Mouse (Mus musculus): ENCODE measurements around the gene Slc7a4. TPM values are rescaled to one million over a fixed set of nuclear protein-coding genes. Genes with fewer than 3 reads are reported as not detected.

Slc7a4 gene
- polyA plus RNA-seq (2015; fragmentation: Illumina TruSeq; extraction: RNeasy Lipid Tissue Mini Kit (QIAGEN cat#74804); ENCODE audit: insufficient read depth, low read depth, low replicate concordance): 13.4 TPM

GRCm38 (mm10) chr16:17583064-17583463 is at the start of gene Slc7a4:
Gene Slc7a4, minus strand, starts transcription at chr16:17583214.

DNA sequence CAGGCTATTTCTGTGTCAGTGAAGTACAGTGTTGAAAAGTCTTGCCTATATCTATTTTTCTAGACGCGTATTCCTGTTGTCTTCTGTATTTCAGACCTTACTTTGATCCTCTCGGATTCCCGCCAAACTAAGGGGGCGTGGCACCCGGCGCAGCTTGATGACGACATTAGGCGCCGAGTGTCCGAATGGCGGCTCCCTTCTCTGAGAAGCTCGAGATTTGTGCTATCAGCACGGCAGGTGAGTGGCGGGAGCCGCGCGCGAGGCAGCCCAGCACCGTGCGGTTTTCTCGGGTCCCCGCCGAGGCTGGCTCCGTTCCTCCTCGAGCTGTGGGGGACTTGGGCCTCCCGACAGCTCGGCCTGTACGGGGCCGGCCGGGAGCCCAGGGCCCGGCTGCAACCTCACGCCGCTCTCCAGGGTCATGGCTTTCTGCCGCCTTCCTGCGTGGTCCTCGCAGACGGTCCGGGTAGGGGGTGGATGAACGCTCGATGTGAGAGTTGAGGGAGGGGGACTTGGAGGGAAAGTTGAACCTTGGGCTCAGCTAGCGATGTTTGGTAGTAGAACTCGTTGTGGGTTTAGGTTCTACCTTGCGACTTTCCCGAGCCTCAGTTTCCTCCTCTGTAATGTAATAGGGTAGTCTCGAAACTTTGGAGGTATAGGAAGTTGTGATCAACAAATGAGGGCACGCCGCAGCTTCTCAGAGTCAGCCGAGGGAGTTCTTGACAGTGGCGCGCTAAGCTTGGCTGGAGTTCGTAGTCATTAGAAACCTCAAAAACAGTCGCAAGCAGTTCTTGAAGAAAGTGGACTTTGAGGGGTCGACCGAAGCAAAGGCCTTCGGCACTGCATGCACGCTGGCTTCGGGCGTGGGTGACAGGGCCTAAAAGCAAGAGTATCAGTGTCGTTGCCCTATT is 36.4 kb upstream of the Slc7a4 start, which contains the start of gene Smpd4:
Gene Smpd4, plus strand, starts transcription at position 157 of the 908 bp plus-strand sequence.

DNA sequence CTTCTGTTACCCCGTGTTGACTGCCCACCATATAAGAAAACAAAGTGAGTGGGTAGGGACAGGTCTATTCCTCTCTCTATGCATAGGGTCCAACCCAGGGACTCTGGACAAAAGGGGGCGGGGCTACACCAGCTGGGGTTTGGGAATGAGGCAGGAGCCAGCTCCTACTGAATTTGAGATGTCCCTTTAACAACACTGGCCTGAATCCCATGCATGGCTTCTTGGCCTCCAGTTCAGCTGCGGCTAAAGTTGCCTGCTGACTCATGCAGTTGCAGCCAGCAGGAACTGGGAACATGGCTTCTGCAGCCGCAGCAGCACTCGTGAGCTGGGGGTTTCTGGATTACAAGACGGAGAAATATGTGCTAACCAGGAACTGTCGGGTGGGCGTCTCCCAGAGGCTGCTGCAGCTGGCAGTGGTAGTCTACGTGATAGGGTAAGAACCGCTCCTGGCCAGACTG is 21.2 kb downstream of the Slc7a4 start, which contains the start of gene P2rx6:
Gene P2rx6, plus strand, starts transcription at position 135 of the 458 bp plus-strand sequence.

DNA sequence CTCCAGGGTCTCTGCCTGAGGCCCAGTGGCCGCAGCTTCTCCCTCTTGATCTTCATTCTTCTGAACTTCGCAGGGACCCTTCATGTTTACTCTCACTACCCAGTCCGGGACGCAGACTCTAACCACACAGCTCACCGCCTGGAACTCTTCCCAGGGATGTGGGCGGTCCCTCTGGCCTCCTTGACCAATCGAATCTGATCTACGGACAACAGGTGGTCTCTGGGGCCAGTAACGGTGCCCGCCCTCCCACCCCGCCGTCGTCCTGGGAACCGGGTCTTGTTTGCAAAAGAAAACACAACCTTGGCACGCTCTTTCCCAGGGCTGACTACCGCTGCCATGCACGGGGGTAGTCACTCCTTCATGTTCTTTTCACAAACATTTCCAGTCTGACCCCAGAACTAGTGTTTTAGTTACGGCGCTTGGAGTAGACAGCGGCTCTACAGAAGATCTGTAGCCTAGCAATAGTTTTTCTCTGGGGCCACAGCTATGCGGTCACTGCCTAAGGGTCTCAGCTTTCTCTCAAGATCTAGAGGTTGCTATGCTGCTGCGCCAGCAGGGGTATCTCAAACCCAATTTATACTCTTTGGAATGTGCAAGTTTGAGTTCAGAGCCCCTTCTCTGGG is 21.8 kb downstream of the Slc7a4 start, which contains the start of gene Lrrc74b:
Gene Lrrc74b, minus strand, starts transcription at position 120 of the 623 bp plus-strand sequence.

DNA sequence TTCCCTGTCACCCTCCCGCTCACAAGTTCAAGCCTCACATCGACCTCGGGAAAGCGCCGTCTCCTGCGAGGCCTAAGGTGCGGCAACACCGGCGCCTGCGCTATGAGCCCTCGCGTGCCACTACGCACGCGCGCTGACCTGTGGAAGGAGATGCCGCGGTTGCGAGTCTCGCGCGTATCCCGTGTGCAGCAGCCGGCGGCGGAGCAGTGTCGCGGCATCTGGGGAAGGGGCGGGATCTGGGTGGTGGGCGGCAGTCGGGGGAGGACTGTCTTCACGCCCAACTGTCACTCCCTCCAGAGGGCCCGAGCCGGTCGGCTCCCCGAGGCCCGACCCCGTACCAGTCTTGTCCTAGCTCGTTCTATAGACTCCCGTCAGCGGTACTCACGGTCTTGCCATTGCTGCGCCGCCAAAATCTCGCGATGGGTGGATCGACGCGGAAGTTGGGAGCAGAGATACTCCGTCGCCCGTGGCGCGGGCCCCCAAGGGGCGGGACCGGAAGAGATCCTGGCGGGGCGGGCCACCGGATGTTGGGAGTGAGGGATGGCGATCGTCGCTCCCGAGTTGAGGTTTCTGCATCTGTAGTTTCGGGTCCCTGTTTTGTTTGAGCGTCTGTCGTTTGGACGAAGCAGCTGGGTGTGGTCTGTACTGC is 52.2 kb downstream of the Slc7a4 start, which contains the start of gene Thap7:
Gene Thap7, minus strand, starts transcription at position 497 of the 649 bp plus-strand sequence.

Other genes starting within 250 kb of the Slc7a4 start
- gene Snap29, start 177.2 kb downstream of the Slc7a4 start, polyA plus RNA-seq (2015; fragmentation: Illumina TruSeq; extraction: RNeasy Lipid Tissue Mini Kit (QIAGEN cat#74804); ENCODE audit: insufficient read depth, low read depth, low replicate concordance): 4.2 TPM
- gene Pi4ka, start 176.9 kb downstream of the Slc7a4 start, polyA plus RNA-seq (2015; fragmentation: Illumina TruSeq; extraction: RNeasy Lipid Tissue Mini Kit (QIAGEN cat#74804); ENCODE audit: insufficient read depth, low read depth, low replicate concordance): 22.8 TPM
- gene Crkl, start 131.2 kb downstream of the Slc7a4 start, polyA plus RNA-seq (2015; fragmentation: Illumina TruSeq; extraction: RNeasy Lipid Tissue Mini Kit (QIAGEN cat#74804); ENCODE audit: insufficient read depth, low read depth, low replicate concordance): 4.9 TPM
- 5.8 TPM for gene Aifm3, start 93.6 kb downstream of the Slc7a4 start, polyA plus RNA-seq (2015; fragmentation: Illumina TruSeq; extraction: RNeasy Lipid Tissue Mini Kit (QIAGEN cat#74804); ENCODE audit: insufficient read depth, low read depth, low replicate concordance)
- 80.6 TPM for gene Lztr1, start 74.5 kb downstream of the Slc7a4 start, polyA plus RNA-seq (2015; fragmentation: Illumina TruSeq; extraction: RNeasy Lipid Tissue Mini Kit (QIAGEN cat#74804); ENCODE audit: insufficient read depth, low read depth, low replicate concordance)
- gene Thap7, start 52.1 kb downstream of the Slc7a4 start, polyA plus RNA-seq (2015; fragmentation: Illumina TruSeq; extraction: RNeasy Lipid Tissue Mini Kit (QIAGEN cat#74804); ENCODE audit: insufficient read depth, low read depth, low replicate concordance): 11.2 TPM
- not detected for gene Lrrc74b, start 22.0 kb downstream of the Slc7a4 start, polyA plus RNA-seq (2015; fragmentation: Illumina TruSeq; extraction: RNeasy Lipid Tissue Mini Kit (QIAGEN cat#74804); ENCODE audit: insufficient read depth, low read depth, low replicate concordance)
- 1.2 TPM for gene P2rx6, start 21.3 kb downstream of the Slc7a4 start, polyA plus RNA-seq (2015; fragmentation: Illumina TruSeq; extraction: RNeasy Lipid Tissue Mini Kit (QIAGEN cat#74804); ENCODE audit: insufficient read depth, low read depth, low replicate concordance)
- 5.9 TPM for gene Smpd4, start 36.1 kb upstream of the Slc7a4 start, polyA plus RNA-seq (2015; fragmentation: Illumina TruSeq; extraction: RNeasy Lipid Tissue Mini Kit (QIAGEN cat#74804); ENCODE audit: insufficient read depth, low read depth, low replicate concordance)
- gene Ccdc74a, start 63.3 kb upstream of the Slc7a4 start, polyA plus RNA-seq (2015; fragmentation: Illumina TruSeq; extraction: RNeasy Lipid Tissue Mini Kit (QIAGEN cat#74804); ENCODE audit: insufficient read depth, low read depth, low replicate concordance): not detected
- gene Med15, start 149.7 kb upstream of the Slc7a4 start, polyA plus RNA-seq (2015; fragmentation: Illumina TruSeq; extraction: RNeasy Lipid Tissue Mini Kit (QIAGEN cat#74804); ENCODE audit: insufficient read depth, low read depth, low replicate concordance): 16.9 TPM
- 11.5 TPM for gene Klhl22, start 176.4 kb upstream of the Slc7a4 start, polyA plus RNA-seq (2015; fragmentation: Illumina TruSeq; extraction: RNeasy Lipid Tissue Mini Kit (QIAGEN cat#74804); ENCODE audit: insufficient read depth, low read depth, low replicate concordance)
- gene Scarf2, start 214.1 kb upstream of the Slc7a4 start, polyA plus RNA-seq (2015; fragmentation: Illumina TruSeq; extraction: RNeasy Lipid Tissue Mini Kit (QIAGEN cat#74804); ENCODE audit: insufficient read depth, low read depth, low replicate concordance): 5.3 TPM
- 4.5 TPM for gene B830017H08Rik, start 249.9 kb upstream of the Slc7a4 start, polyA plus RNA-seq (2015; fragmentation: Illumina TruSeq; extraction: RNeasy Lipid Tissue Mini Kit (QIAGEN cat#74804); ENCODE audit: insufficient read depth, low read depth, low replicate concordance)

All from pancreas, adult 10 weeks (tissue).